Mouse (Mus musculus): ENCODE results near the gene Magi2.
"Not testable (repeated sequence)": the region's sequence is repeated elsewhere in the genome, so short reads cannot be mapped to it uniquely, and the experiment has no call there.

Magi2 gene

DNA sequence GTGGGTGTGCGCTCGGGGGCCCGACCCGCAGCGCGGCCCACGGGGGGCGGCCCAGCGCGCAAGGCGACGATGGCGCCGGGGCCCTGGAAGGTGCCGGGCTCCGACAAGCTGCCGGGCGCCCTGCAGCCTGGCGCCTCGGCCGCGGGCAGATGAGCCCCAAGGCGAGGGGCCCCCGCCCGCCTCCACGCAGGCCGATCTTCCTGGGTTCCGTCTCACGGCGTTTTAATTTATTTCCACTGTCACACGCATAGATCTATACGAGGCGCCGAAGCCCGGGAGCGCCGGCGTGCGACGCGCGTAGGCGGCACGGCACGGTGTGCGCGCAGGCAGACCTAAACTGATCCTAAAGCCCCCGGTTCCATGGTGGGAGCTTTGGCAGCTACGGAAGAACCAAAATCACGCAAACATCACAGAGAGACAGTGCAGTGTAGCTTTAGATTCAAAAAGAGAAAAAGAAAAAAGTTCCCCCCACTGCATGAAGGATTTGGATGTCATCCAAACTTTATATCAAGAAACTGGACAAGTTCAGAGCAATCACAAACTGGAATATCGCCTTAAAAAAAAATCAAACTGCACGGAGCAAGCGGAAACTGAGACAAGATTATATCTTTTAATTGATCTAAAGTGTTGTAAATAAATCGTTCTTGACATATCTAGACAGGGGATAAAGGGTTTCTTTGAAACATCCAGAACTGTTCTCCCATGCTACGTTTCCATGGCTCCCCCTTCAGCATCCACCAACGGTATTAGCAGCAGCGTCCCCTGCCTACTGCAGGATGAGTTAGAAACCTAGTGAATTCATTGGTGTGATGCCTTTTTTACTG lies 1475.9 kb downstream of the Magi2 start:
- peak; percentile 45 for DNase-seq (ENCODE audit: low read depth, low spot score)

DNA sequence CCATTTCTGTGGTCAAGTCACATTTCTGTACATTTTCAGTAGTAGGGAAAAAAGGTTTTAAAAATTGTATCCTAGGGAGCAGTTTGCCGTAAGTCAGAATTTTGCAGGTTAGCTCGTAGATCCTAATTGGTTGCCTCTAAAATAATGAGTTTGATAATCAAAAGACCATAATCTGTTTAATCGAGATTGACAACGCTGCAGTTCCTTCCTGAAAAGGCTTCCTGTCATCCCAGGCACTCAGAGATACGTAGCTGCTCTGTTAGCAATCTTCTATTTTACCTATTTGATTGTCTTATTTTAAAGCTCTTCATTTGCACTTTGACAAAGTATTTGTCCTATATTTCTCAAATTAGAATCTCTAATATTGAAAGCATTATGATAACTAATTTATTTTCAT lies 1476.5 kb downstream of the Magi2 start:
- no peak for DNase-seq (ENCODE audit: low read depth, low spot score)

DNA sequence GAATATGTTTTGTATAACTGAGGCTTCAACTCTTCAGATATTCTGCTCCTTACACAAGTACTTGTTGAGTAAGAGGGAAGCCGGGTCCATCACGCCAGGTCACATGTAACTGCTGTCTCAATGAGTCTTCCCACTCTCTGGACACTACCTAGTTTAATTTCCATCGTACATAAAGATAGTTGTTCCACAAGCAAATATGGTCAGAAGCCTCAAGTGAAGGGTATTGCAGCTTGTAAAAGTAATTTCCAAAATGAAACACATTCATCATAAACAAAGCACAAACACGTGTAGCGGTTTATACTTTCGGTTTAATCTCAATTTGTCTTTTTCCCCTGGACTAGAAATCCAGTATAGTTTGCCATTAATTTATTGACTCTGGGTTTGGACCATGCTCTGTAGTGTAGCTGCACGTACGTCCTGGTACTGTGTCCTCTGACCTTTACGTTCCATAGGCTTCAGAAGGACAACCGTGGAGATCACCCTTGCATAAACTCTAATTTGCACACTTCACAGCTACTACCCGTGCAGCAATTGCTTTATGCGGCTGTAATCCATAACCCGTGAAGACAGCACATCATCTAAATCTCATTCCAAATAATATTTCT lies 1477.2 kb downstream of the Magi2 start:
- DNase-seq (ENCODE audit: low read depth, low spot score), result no peak

DNA sequence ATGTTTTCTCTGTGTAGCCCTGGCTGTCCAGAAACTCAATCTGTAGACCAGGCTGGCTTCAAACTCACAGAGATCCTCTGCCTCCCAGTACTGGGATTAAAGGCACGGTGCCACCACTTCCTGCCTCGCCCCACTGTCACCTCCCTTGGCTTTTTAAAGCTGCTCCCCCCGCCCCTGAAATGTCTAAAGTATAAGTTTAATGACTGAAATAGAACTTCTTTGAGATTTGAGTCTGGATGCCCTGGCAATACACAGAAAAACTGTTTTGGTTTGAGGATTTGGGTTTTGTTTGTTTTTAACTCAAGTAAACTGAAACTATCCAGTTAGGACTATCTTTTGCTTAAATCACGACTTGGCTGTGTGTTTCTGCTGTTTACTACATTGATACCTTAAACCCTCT lies 1478.0 kb downstream of the Magi2 start:
- DNase-seq (ENCODE audit: low read depth, low spot score), result no peak

DNA sequence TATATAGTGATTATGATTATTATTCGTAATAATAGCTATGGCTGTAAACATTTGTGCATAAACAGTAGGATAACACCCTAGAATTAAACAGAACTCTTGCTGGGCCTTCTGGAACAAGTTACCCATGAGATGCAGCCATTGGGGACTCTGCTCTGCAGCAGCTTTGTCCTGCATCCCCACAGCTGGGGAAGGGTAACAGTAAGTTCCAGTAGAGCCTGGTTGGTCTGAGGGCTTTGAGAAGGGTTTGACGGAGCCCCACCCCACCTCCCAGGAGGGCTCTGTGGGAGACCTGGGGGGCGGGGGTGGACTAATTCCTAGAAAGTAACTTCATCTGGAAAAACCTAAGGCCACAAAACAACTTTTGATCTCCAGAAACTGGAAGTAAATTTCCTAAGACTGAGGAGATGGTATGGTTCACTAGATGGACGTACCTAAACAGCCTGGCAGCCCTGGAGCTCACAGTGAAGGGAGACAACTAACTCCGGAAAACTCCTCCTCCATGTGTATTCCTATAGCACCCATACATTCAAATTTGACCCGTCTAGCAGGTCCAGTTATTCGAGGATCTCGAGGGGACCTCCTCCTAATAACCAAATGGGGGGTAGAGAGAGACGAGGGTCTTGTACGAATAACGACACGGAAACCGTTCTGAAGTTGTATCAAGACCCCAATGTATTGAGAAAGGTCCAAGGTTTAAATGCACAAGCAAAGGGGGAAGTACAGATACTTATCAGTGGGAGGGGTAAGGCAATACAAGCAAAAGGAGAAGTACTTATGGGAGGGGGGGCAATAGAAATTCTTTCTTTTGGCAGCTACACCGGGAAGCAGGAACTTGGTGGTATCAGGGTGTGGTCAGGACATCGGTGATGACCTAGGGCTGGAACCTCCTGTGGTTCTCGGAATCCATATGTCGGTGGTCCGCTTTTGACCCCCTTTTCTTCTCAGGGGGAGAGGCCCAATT lies 1479.8 kb downstream of the Magi2 start:
- DNase-seq (ENCODE audit: low read depth, low spot score), result not testable (repeated sequence)

DNA sequence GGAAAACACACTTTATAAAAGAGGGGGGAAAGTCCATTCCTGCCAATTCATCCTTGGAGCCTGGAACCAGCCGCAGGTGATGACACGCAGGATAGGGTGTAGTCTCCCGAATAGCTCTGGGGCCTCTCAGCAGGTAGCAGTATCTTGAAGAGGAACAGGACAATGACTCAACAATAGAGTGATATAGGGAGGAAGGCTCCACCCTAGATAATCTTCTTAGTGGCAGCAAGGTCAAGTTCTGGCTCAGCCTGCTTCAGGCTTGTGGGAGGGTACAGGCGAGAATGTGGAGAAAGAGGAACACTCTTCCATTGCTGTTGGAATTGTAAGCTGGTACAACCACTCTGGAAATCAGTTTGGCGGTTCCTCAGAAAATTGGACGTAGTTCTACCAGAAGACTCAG lies 1484.0 kb downstream of the Magi2 start:
- not testable (repeated sequence) for DNase-seq (ENCODE audit: low read depth, low spot score)

DNA sequence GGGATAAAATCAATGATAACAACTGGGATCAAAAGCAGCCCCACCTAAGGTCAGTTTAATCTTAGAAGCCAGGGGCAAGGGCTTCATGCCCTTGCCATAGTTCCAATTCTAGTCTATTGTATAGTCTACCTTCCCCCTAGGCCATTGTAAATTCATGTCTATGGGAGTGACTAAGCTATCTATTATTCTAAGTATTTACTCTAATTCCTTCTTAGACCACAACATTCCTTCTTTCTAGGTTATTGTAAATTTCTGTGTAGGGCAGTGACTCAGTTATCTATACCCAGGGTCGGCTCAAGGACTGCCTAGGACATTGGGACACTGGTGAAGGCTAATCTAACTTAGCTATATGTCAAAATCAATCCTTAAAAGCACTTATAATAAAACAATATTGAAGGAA lies 1487.8 kb downstream of the Magi2 start:
- DNase-seq (ENCODE audit: low read depth, low spot score), result not testable (repeated sequence)

DNA sequence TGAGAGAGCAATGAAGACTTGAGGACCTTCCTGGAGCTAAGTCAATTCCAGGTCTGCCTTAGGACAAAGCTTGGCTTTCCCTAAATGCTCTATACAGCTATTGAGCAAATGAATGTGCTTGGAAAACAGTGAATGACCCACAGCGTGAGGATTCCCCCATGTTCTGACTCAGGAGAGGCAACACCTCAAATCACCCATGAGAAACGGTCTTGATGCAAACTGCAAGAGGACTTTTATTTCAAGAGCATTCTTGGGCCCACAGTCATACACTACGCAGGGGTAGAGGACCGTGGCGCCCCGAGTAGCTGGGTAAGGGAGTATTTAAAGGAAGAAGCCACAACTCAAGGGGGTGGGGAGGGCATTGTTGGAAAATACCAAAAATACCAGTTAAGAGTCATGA lies 1489.1 kb downstream of the Magi2 start:
- not testable (repeated sequence) for DNase-seq (ENCODE audit: low read depth, low spot score)

DNA sequence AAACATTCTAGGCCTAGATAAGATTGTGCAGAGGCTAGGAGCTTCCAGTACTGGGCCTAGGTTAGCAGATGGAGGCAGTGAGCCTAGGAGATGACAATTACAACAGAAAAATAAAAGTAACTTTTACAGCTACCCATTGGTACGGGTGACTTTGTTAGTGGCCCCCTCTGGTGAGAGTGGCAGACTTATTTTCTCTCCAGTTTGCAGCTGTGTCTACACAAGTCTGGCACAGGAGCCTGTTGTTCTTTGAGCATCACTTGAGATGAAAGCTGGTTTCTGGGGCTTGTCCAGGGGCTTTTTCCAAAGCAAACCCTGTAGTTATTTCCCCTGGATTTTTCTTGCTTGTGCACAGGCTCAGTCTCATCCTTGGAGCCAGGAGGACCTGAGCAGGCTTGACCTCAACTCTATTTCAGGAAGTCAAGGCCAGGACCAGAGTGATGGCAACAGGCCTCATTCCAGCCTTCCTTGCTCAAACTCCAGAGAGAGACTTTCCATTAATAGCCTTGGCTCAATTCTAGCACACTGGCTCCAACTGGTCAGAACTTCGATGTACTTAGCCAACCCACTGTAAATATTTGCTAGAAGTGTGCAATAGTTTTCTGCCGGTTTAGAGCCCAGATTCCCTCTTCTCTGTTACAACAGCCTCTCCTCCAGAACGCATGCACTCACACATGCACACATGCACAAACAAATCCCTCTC lies 1493.5 kb downstream of the Magi2 start:
- DNase-seq (ENCODE audit: low read depth, low spot score), result no peak

DNA sequence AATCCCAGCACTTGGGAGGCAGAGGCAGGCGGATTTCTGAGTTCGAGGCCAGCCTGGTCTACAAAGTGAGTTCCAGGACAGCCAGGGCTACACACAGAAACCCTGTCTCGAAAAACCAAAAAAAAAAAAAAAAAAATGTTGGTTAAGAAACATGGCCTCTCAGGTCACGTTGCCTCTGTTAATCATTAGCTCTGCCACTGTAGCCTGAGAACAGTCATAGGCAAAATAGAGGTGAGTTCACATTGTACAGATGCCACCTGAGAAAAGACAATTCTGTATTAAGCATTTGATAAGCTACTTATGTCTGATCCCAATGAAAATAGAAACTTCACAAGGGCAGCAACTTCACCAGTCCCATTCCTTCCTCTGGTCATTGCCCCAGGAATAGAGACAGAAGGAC lies 1496.4 kb downstream of the Magi2 start:
- not testable (repeated sequence) for DNase-seq (ENCODE audit: low read depth, low spot score)

DNA sequence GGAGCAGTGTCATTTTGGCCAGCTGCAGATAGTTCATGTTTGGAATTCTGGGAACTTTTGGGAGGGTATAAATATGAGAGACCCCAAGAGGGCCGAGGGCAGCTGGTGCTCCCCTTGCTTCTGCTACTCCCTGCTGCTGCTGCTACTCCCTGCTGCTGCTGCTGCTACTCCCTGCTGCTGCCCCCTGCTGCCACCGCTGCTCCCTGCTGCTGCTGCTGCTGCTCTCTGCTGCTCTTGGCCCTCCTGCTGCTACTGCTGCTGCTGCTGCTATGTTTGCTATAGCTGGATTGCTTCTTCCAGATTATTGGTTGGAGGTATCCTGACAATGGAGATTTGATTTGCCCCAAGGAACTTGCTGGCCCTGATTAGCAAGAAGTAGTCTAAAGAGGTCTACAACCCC lies 1512.0 kb downstream of the Magi2 start:
- DNase-seq (ENCODE audit: low read depth, low spot score), result no peak

DNA sequence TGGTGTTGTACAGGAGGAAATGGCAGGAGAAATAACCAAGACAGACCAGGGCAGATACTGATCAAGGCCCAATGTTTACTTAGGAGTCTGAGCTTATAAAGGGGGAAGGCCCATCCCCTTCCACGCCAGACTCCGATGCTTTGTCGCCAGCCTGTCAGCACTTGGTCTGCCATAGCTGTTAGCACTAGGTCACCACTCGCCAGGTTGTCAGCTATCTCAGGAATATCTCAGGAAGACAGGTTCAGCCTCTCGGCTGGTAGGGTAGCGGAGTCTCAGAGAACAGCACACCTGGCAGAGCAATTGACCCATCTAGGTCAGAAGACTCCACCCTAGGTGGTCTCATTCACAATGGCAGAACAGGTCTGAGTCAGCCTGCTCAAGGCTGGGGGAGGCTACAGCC lies 1514.4 kb downstream of the Magi2 start:
- no peak for DNase-seq (ENCODE audit: low read depth, low spot score)

DNA sequence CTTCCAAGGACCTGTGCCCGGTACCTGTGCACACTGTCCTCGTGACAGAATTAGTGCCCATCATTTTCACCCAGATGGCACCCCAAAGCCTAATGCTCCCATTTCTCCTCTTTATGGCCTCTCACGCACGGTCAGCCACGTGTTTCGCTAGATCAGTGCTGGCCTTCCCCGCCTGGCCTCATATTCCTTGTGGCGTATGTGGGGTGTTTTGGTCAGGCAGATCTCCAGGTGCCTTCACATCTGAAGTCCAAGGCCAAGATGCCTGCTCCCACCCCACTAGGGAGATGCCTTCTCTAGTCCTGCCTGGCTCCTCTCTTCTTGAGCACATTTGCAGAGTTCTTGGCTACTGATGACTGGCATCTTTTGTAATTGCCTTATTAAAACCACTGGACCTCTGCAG lies 1515.1 kb downstream of the Magi2 start:
- DNase-seq (ENCODE audit: low read depth, low spot score), result no peak

DNA sequence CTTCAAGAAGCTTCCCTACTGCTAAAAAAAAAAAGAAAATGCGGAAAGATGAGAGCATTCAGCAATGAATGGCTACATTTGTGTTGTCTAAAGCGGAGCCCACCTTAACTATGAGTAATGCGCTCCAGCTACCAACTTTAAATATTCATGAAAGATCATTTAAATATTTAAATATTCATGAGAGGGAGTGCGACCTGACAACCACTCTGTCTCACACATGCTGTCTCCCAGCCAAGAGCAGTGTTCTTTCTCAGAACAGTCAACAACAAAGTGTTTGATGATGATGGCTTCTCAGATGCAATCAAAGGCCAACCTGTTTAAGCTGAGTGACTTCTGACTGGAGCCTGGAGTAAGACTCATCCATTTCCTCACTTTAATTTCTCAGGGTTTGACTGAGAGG lies 1521.3 kb downstream of the Magi2 start:
- DNase-seq (ENCODE audit: low read depth, low spot score), result no peak

DNA sequence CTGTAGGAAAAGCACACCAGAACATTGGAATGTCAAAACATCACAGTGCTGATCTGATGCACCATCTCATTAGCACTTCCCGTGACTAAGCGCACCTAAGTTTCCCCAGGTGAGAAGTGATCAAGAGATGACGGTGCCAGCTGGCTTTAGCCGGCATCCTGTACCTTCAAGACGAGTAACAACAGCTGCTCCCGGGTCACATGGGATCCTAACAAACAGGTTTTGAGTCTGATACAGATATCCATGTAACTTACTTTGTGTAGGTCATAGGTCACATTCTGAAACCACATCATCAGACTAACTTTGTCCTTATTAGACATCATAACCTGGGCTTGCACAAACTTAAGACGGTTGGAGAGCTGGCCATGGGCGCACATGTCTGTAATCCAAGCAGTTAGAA lies 1522.0 kb downstream of the Magi2 start:
- no peak for DNase-seq (ENCODE audit: low read depth, low spot score)

DNA sequence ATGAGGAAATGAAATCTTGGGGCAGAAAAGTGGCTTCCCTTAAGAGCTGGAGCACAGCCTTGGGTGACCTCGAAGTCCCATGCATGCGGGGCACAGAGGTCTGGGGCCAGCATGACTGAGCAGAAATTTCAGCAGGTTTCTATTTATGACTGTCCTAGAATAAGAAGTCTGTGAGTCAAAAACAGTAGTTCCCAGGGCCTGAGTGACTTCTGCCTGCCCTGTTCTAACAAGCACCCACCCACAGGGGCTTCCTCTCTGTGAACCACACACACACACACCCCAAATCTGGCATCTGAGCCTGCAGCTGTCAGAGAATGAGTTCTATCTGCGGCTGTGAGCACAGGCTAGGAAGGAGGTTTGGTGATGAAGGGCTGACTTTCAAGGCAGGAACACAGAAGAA lies 1522.7 kb downstream of the Magi2 start:
- no peak for DNase-seq (ENCODE audit: low read depth, low spot score)

DNA sequence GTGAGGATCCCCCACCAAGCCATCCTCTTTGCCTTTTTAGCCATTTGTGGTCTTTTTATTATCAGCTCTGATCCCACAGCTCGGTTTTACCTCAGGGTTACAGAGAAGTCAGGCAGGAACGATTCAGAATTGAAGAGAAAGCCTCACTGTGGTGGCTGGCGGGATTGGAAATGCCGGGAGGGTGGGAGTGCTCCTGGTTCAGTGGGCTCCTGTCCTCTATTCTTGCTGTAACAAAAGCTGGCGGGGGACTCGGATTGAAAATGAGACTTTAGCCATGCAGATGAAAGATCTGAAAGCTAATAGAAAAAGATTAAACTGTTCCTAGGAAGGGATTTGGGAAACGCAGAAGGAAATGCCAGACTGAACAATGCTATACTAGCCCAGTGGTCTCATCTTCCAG lies 1524.2 kb downstream of the Magi2 start:
- no peak for DNase-seq (ENCODE audit: low read depth, low spot score)

DNA sequence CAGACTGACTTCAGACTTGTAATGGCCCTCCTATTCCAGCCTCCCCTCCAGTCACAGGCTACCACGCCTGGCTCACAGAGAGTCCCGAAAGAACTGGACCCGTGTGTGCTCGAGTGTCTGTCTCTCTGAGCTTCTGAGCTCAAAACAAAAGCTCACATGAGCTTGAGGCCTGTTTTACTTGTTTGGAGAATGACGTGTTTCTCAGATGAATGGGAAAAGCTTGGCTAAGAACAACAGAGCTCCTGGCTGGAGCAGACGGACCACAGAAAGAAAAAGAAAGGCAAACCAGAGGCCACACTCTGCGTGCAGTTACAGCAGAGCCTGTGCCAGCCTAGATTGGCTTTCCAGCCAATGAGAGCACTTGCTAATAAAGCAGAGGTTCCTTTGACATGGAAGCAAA lies 1524.9 kb downstream of the Magi2 start:
- DNase-seq (ENCODE audit: low read depth, low spot score), result peak; percentile 20

DNA sequence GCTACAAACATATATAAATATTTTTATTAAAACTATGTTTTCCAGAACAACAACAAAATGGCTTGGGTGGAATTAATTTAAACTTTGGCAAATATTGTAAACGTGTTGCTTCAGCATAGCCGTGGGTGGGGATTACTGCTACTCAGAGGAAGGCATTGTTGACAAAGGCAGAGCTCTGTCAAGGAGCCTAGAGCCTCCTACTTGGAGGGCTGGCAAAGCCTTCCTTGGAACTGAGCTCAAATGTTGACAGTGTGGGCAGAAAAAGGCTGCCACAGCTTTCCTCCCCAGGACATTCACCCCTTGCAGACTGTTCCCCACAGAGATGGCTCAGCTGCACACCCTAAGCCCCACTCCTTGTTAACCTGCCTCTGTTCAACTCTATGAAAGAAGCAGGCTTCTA lies 1526.3 kb downstream of the Magi2 start:
- no peak for DNase-seq (ENCODE audit: low read depth, low spot score)

DNA sequence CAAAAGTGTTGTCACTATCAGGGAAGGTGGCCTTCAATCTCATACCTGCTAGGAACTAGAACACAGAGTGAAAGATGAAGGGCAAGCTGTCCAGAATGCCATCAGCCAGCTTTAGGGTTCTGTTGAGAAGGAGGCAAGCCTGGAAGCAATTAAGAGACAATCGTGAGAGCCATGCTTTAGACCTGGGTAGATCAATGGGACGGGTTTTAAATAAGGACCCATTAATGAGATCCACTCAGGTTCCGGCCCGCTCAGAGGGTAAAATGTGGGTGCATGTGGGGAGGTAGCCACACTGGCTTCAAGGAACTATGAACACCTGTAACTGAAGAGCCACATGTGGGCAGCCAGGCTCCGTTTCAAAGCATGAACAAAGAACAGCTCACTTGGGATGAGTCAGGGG lies 1527.1 kb downstream of the Magi2 start:
- no peak for DNase-seq (ENCODE audit: low read depth, low spot score)
